ENCODE assay signal across 8 mouse cellular contexts in the genomic region with DNA sequence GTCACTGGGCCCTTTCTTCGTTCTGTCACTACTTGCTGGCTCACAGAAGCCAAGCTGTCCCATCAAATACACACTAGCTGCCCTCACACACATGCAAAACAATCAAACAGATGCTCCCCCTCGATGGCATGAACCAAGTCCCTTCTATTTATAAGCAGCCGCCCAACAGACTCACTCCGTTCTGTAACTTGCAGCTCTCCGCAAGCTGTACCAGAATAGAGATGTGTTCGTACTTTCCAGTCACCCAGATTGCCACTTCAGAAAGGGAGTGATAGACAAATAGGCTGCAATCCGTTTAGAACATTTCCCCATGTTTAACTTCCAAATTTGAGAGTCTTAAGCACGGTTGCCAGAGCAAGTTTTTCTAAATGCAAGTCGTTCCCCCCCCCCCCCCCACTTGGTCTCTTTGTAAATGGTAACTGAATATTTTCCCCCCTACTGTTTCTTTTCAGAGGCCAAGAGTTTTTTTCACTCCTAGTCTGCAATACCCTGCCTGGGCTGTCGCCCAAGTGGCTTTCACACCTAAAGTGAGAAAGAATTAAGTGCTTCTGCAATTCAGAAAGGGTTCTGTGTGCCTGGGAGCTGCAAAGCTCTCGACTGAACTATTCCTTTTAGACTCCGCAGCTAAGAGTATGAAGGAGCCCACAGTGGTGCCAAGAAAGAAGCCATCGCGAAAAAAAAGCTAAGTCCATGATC.
DNase-seq lines count a peak whose midpoint lies in the region; ATAC-seq and TF ChIP-seq lines count a peak whose summit lies in the region.

No protein-coding gene starts in this region.

- no peak for TF ChIP-seq POLR2A in thymus, adult 2 months (IDR thresholded peaks at IDR 0.05; ENCODE audit: control insufficient read depth, extremely low read depth, insufficient read depth, low read length, poor library complexity)

- no peaks in the 10 kb centered on the region for H3K36me3 ChIP-seq in forebrain, embryonic 15.5 days
- H3K36me3 ChIP-seq in midbrain, embryonic 16.5 days (ENCODE audit: control insufficient read depth, insufficient read depth, low read length): no peaks in the 10 kb centered on the region
- H3K36me3 ChIP-seq in thymus, adult 2 months (ENCODE audit: control insufficient read depth, insufficient read depth, low read length): no peaks in the 10 kb centered on the region

- TF ChIP-seq CTCF in thymus, adult 2 months (IDR thresholded peaks at IDR 0.05; ENCODE audit: borderline replicate concordance, control insufficient read depth, extremely low read depth, insufficient read depth, low read length, poor library complexity): no peak

- WGBS in forebrain, embryonic 15.5 days: 4% methylated on average over 14 of the region's 14 CpGs
- WGBS in midbrain, embryonic 16.5 days: 9% methylated on average over 14 of the region's 14 CpGs
- WGBS in thymus, adult 2 months: 71% methylated on average over 14 of the region's 14 CpGs

- H3K4me2 ChIP-seq in forebrain, embryonic 15.5 days (replicated peaks): peak overlapping the region; percentile 20; the same call in 1 of the 2 replicates
- no peak overlapping the region for H3K4me2 ChIP-seq in midbrain, embryonic 16.5 days (ENCODE audit: low read length)

- peaks cover 18% of the 10 kb centered on the region for H3K4me1 ChIP-seq in forebrain, embryonic 15.5 days
- H3K4me1 ChIP-seq in midbrain, embryonic 16.5 days (ENCODE audit: control insufficient read depth, insufficient read depth, low read length): peaks cover 6% of the 10 kb centered on the region; the same call in 1 of the 2 replicates
- H3K4me1 ChIP-seq in thymus, adult 2 months (replicated peaks; ENCODE audit: control insufficient read depth, insufficient read depth, low read length): no peaks in the 10 kb centered on the region

- no peaks in the 10 kb centered on the region for H3K27me3 ChIP-seq in forebrain, embryonic 15.5 days
- no peaks in the 10 kb centered on the region for H3K27me3 ChIP-seq in midbrain, embryonic 16.5 days (ENCODE audit: control insufficient read depth, insufficient read depth, low read depth, low read length)
- H3K27me3 ChIP-seq in thymus, adult 2 months (ENCODE audit: control insufficient read depth, insufficient read depth, low read length): no peaks in the 10 kb centered on the region

- peak overlapping the region; percentile 83 for H3K27ac ChIP-seq in forebrain, embryonic 15.5 days (replicated peaks)
- peak overlapping the region; percentile 41; the same call in 1 of the 2 replicates for H3K27ac ChIP-seq in midbrain, embryonic 16.5 days (ENCODE audit: low read length)
- no peak overlapping the region for H3K27ac ChIP-seq in thymus, adult 2 months (ENCODE audit: control insufficient read depth, insufficient read depth, low read length)

- no peak overlapping the region for H3K9ac ChIP-seq in forebrain, embryonic 15.5 days (replicated peaks)
- no peak overlapping the region for H3K9ac ChIP-seq in midbrain, embryonic 16.5 days (ENCODE audit: low read depth, low read length)

- peak; percentile 8 for DNase-seq in embryo, embryonic 10 days (ENCODE audit: low spot score)
- no peak for DNase-seq in embryo, embryonic 9.5 days (ENCODE audit: extremely low spot score)
- DNase-seq in layer of hippocampus, postnatal 14 days (ENCODE audit: low spot score in 2 of 2): peak; percentile 35 to 76
- no peak for DNase-seq in thymus, adult 2 months
- no peak for DNase-seq in thymus, postnatal 0 days (ENCODE audit: low spot score)

- H3K9me3 ChIP-seq in forebrain, embryonic 15.5 days: no peaks in the 10 kb centered on the region
- H3K9me3 ChIP-seq in midbrain, embryonic 16.5 days (replicated peaks; ENCODE audit: control insufficient read depth, low read length, poor library complexity, severe bottlenecking): no peaks in the 10 kb centered on the region

- no peak overlapping the region for H3K4me3 ChIP-seq in forebrain, embryonic 15.5 days
- no peak overlapping the region for H3K4me3 ChIP-seq in midbrain, embryonic 16.5 days (ENCODE audit: low read depth, low read length)
- H3K4me3 ChIP-seq in thymus, adult 2 months (ENCODE audit: control insufficient read depth, insufficient read depth, low read length): no peak overlapping the region

- peak; percentile 95 for ATAC-seq in forebrain, embryonic 15.5 days (replicated peaks)
- peak; percentile 87 for ATAC-seq in midbrain, embryonic 16.5 days
- ATAC-seq in megakaryocyte-erythroid progenitor cell, adult 5-6 weeks (replicated peaks; ENCODE audit: low FRiP score, low TSS enrichment, poor library complexity, severe bottlenecking): no peak

Comparison
In these comparisons a context has a peak if more than half of its experiments do, and no peak if none do; other contexts are left out.
1. DNase-seq: peak in embryo, embryonic 10 days (single experiment) and layer of hippocampus, postnatal 14 days (2 of 2); none in embryo, embryonic 9.5 days (single experiment), thymus, adult 2 months (single experiment) and thymus, postnatal 0 days (single experiment).